Mouse (Mus musculus): ENCODE measurements around the gene Arl14. TPM values are rescaled to one million over a fixed set of nuclear protein-coding genes. Genes with fewer than 3 reads are reported as not detected.

Gene Arl14
- total RNA-seq (2021) = not detected

DNA sequence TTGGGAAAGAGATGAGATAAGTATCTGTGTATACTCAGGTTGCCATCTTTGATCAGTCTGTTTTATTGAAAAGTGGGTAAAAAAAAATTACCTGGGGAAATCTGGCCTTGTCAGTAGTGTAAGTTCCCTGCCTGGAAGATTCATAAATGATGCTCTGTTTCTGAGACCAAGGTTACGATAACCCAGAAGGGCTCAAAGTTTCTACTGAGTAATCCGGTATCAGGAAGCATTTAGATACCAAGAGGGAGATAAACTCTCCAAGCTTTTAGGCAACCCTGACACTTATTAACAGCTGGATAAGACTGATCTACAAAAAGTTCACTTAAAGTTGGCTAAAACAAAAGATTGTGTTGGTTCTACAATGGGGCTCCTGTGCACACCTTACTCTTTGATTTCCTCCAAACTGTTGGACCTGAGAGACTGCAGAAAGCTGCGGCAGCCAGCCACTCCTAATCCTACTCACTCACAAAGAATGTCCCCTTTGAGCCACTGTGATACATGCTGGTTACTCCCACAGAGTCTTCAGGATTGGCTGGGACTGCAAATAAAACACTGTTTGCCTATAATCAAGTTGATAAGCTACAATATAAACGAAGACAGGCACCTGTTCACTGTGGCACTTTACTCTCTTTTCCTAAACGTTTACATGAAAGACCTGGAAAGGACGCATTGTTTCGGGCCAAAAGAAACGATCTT is at the start of gene Arl14:
Gene Arl14 (plus strand): TSS at position 614 of the 696 bp plus-strand sequence.
- intact Hi-C loops (cut with DNase I) = no loop called here
- DNase-seq (ENCODE audit: low spot score) = no peak

DNA sequence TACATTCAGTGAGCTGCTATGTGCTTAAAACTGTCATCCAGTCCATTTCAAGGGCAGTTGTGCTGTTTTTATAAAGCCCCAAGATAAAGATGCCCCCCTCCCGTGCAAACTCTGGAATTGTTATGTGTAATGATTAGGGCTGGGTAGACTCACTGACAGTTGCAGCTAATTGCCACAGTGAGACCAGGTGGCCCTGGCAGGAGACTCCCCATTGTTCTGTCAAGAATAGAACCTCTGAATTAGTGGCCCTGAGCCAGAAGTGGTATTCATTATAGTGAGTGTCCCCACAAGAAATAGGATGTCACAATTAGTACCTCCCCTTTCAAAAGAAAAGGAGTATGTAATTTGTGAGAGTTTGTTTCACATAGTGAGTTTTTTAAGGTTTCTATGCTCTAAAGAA is 47.0 kb upstream of the Arl14 start:
- no peak for DNase-seq (ENCODE audit: low spot score)

GRCm38 (mm10) chr3:69177168-69177797 is 44.9 kb upstream of the Arl14 start:
- DNase-seq (ENCODE audit: low spot score) = no peak
- intact Hi-C loops (cut with DNase I) = no loop called here

More for the DNA sequence above, 47.0 kb upstream of the Arl14 start:
- intact Hi-C loops (cut with DNase I) = no loop called here

DNA sequence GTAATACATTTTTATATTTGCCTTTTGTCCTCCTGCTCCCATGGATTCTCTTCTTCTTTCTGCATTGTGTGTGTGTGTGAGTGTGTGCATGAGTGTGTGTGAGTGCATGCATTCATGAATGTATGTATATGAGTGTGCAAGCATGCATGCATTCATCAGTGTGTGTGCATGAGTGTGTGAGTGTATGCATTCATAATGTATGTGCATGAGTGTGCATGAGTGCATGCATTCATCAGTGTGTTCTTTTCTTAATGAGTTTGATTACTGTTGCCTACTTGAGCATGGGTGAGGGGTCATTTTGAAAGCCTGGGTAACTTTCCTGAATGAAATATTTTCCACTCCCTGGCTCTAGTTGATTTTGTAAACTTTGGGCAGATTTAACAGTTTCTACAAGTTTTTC is 44.3 kb upstream of the Arl14 start:
- intact Hi-C loops (cut with DNase I) = no loop called here
- no peak for DNase-seq (ENCODE audit: low spot score)

GRCm38 (mm10) chr3:69178365-69179004 is 43.7 kb upstream of the Arl14 start:
- no peak for DNase-seq (ENCODE audit: low spot score)
- intact Hi-C loops (cut with DNase I) = no loop called here

DNA sequence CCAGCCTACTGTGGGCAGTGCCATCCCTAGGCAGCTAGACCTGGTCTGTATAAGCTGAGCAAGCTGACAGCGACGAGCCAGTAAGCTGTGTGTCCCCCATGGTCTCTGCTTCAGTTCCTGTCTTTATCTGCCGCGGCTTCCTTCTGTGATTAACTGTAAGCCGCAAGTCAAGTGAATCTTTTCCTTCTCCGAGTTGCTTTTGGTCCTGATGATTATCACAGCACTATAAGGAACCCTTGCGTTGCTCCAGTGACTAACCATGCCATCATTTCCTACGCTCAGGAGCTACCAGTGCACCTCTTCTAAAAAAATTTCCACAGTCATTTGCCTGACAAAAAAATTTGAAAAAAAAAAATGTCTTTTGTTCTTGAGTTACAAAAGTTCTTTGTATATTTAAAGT is 40.7 kb upstream of the Arl14 start:
- no peak for DNase-seq (ENCODE audit: low spot score)
- intact Hi-C loops (cut with DNase I) = no loop called here

GRCm38 (mm10) chr3:69182225-69182624 is 40.0 kb upstream of the Arl14 start:
- intact Hi-C loops (cut with DNase I) = no loop called here
- DNase-seq (ENCODE audit: low spot score) = no peak

DNA sequence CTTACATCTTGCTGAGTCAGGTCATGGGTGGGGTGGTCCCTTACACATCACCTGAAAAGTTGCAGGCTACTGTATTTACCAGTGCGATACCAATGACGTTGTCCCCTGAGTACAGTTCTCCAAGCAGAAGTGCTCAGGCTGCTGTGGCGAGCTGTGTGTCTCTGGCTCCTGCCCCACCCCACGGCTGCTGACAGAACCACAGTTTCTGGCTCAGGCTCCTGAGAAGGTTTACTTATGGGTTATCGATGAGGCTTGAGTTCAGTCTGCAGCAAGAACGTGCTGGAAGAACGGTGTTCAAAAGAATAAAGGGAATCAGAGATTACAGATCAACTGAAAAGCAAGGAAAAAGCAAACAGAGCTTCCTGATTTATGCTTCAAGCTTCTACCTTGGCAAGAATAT is 37.0 kb upstream of the Arl14 start:
- DNase-seq (ENCODE audit: low spot score) = no peak
- intact Hi-C loops (cut with DNase I) = no loop called here

DNA sequence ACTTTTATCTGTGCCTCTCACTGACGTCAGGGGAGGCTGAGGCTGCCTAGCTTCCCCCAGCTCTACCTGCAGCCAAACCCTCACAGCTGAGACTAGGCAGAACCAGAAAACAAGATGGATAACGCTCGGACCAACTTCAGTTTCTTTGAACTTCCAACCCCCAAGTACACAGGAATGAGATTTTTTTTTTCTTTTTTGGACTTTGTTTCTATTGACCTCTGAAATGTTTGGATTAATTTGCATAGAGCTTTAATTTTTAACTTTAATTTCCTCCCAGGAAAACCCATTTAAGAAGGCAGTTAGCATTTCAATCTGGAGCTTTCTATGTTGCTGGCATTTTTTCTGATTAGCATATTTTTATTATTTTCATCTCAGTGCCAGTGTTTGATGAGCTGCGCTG is 36.2 kb upstream of the Arl14 start:
- no peak for DNase-seq (ENCODE audit: low spot score)
- intact Hi-C loops (cut with DNase I) = no loop called here

DNA sequence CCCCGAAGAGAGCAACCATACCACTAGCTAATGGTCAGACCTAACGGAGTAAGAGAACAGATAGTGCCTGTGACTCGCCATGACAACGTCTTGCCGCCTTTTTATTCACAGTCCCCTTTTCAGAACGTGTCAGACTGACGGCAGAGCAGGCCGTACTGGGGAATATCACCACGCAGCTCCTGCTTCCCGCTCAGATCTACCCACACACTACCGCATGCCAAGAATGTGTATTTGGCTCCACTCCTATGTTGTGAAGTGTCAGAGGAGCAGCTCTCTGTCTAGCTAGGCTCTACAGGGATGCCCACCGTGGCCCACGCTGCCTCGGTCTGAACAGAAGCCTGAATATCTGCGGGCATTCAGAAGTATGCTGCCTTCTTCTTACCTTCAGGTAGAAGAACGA is 35.6 kb upstream of the Arl14 start:
- intact Hi-C loops (cut with DNase I) = no loop called here
- DNase-seq (ENCODE audit: low spot score) = no peak

DNA sequence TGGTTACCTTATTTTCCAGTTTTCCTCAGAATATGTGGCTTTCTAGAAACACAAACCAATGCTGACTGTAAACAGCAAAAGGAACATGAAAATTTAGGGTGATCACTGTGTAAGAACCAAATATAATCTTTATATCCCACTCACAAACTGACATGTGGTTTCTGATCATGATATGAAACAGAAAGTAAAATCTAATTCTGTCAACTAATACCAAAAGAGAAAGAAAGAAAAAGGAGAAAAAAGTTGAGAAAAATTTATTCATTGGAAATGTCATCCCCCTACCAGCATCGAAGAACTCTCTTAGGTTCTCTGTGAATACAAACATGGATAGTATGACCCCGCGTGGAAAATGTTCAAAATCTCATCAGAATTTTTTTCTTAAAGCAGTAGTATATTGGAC is 29.2 kb upstream of the Arl14 start:
- intact Hi-C loops (cut with DNase I) = no loop called here
- no peak for DNase-seq (ENCODE audit: low spot score)

- DNase-seq (ENCODE audit: low spot score) = no peak
- intact Hi-C loops (cut with DNase I) = no loop called here
Observed at GRCm38 (mm10) chr3:69194496-69194895, 27.7 kb upstream of the Arl14 start.

DNA sequence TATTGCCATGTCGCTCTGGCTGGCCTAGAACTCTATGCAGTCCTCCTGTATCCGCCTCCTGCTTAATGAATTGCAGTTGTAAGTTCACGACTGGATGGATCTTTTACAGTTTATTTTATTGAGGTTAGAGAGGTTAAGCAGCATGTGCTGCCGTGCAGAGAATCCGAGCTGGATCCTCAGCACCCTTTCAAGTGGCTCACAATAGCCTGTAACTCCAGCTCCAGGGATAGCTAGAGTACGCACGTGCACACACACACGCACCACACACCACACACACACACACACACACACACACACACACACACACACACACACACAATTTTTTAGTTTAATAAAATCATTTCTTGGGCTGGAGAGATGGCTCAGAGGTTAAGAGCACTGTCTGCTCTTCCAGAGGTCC is 27.0 kb upstream of the Arl14 start:
- intact Hi-C loops (cut with DNase I) = no loop called here
- DNase-seq (ENCODE audit: low spot score) = no peak

DNA sequence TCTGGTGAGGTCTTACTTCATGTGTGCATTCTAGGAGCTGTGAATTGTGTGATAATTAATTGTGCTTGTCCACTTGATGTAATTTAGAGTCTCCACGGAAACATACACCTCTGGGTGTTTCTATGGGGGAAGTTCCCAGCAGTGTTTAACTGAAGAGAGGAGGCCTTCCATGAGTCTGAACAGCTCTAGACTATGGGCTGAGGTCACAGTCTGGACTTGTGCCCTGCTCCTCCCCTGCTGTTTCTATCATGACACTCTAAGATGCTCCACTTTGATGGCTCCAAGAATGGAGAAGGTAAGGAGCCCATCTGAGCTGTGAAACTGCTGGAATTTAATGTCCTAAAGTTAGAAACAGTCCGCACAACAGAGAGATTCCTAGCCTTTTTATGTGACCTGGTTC is 24.1 kb upstream of the Arl14 start:
- intact Hi-C loops (cut with DNase I) = no loop called here
- DNase-seq (ENCODE audit: low spot score) = no peak

DNA sequence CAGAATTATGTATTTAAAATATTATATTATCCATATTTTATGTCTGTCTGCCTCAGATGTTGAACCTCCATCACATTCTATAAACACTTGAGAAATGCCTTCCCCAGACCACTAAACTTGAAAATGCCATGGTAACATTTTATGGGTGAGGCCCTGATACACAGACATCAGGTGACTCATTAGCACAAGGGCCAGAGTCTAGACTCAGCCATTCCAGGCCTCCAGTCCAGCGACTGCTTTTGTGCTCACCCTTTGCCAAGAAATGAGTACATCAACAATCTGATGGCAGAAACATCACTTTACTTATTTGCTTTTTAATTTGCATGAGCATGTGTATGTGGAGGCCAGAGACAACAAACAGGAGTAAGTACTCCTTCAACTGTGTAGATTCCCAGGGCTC is 22.0 kb upstream of the Arl14 start:
- intact Hi-C loops (cut with DNase I) = no loop called here
- no peak for DNase-seq (ENCODE audit: low spot score)

- intact Hi-C loops (cut with DNase I) = no loop called here
- no peak for DNase-seq (ENCODE audit: low spot score)
Observed at GRCm38 (mm10) chr3:69201206-69201605, 21.0 kb upstream of the Arl14 start.

- no peak for DNase-seq (ENCODE audit: low spot score)
- intact Hi-C loops (cut with DNase I) = no loop called here
Observed at GRCm38 (mm10) chr3:69202876-69203275, 19.3 kb upstream of the Arl14 start.

DNA sequence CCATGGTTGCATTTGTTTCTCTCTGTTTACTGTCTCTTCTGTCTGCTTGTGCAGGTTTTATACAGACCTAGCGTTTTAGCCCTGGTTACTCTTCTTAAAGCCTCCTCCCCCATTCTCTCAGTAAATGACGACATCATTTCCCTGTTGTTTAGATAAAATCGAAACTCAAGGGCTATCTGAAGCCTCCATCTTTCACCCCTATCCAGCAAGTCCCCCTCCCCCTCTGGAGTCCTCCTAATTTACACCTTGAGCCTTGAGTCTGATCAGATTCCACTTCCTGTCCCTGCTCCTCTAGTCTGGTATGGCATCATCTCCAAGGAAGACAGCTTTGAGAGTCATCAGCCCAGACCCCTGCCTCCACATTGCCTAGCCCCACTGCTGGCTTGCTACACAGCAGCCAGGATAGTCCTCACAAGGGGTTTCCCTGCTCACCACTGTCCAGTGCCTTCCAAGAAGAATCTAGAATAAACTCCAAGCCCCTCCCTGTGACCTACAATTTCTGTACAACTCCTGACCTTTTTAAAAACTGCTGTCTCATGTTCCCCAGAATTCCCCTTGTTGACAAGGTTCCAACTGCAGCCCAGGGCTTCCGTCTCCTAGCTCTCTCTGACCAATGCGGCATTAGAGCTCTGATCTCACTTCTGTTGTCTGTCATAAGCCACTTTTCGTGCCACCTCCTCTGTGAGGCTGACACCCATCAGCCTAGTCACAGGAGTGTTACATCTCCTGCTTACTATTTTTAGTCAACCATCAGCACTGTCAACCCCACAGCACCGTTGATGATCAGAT is 16.8 kb upstream of the Arl14 start:
- intact Hi-C loops (cut with DNase I) = no loop called here
- no peak for DNase-seq (ENCODE audit: low spot score)

GRCm38 (mm10) chr3:69206193-69206893 is 15.9 kb upstream of the Arl14 start:
- no peak for DNase-seq (ENCODE audit: low spot score)
- intact Hi-C loops (cut with DNase I) = no loop called here

All from heart, postnatal 25 days (tissue).